Mouse (Mus musculus): Measurements from ENCODE around the gene Olfr836. TPM values are rescaled to one million over a fixed set of nuclear protein-coding genes. Genes with fewer than 3 reads are reported as not detected.

Olfr836 gene
- total RNA-seq (2023) = not detected

GRCm38 (mm10) chr9:19120082-19120481 lies at the start of gene Olfr836:
Gene Olfr836 (plus strand): TSS chr9:19120382.

GRCm38 (mm10) chr9:19136017-19136416 lies 15.8 kb downstream of the Olfr836 start, which contains the start of gene Olfr837:
Gene Olfr837 (plus strand): TSS chr9:19136317.

Other genes with a start within 250 kb of the Olfr836 start
- not detected for gene Olfr830, start 245.7 kb upstream of the Olfr836 start, total RNA-seq (2023)
- gene Olfr832, start 183.3 kb upstream of the Olfr836 start, total RNA-seq (2023) = not detected
- not detected for gene Olfr834, start 132.4 kb upstream of the Olfr836 start, total RNA-seq (2023)
- gene Olfr835, start 87.6 kb upstream of the Olfr836 start, total RNA-seq (2023) = not detected
- gene Olfr837, start 15.9 kb downstream of the Olfr836 start, total RNA-seq (2023) = not detected
- gene Olfr839-ps1, start 56.9 kb downstream of the Olfr836 start, total RNA-seq (2023) = not detected
- gene Olfr843, start 131.6 kb downstream of the Olfr836 start, total RNA-seq (2023) = not detected
- not detected for gene Olfr844, start 196.0 kb downstream of the Olfr836 start, total RNA-seq (2023)
- not detected for gene Olfr845, start 216.1 kb downstream of the Olfr836 start, total RNA-seq (2023)
- gene Olfr846, start 243.6 kb downstream of the Olfr836 start, total RNA-seq (2023) = not detected

Data from T-cell, adult 66 days (primary cell).